Mouse (Mus musculus): ENCODE measurements around the gene Umps. TPM values are rescaled to one million over a fixed set of nuclear protein-coding genes. Genes with fewer than 3 reads are reported as not detected.

Gene Umps
- polyA plus RNA-seq, 1 experiment from 2014 or later = 12.4 TPM

DNA sequence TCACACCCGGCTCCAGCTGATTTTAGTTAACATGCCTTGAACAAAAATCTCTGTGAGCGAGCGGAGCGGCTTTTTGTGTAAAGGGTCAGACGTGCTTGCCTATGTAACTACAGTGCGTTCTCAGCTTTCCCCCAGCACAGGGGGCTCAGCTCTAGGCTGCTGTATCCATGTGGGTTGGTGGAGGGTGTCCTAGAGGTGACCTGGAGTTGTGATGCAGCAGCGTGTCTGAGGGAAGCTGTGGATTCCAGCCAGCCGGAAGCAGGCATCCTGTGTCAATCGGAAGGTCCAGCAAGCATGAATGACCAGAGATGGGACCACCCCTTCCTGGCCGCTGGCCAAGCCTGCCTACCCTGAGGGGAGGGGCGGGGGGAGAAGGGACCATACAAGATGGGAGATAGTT is 24.5 kb downstream of the Umps start:
- ATAC-seq = no peak
- Histone ChIP-seq H3K9ac (ENCODE audit: low read depth, low read length) (no peak overlapping the region), H3K27me3 (replicated peaks; ENCODE audit: control insufficient read depth, insufficient read depth, low read length) (no peaks in the 10 kb centered on the region), H3K4me2 (replicated peaks; ENCODE audit: low read depth) (no peak overlapping the region), H3K4me1 (replicated peaks; ENCODE audit: control insufficient read depth, insufficient read depth, low read length) (no peaks in the 10 kb centered on the region; the same call in 1 of the 2 replicates), H3K36me3 (ENCODE audit: control insufficient read depth, insufficient read depth) (0 out of 2 replicates have a peak, but pooled peaks cover 6% of the 10 kb centered on the region), H3K27ac (ENCODE audit: low read depth, low read length) (no peak overlapping the region), H3K4me3 (ENCODE audit: low read depth, low read length) (no peak overlapping the region), H3K9me3 (ENCODE audit: control insufficient read depth) (no peaks in the 10 kb centered on the region)
- no peak for TF ChIP-seq CTCF (IDR thresholded peaks at IDR 0.05; ENCODE audit: low read depth)
- WGBS = 70% methylated on average over 11 of the region's 11 CpGs

DNA sequence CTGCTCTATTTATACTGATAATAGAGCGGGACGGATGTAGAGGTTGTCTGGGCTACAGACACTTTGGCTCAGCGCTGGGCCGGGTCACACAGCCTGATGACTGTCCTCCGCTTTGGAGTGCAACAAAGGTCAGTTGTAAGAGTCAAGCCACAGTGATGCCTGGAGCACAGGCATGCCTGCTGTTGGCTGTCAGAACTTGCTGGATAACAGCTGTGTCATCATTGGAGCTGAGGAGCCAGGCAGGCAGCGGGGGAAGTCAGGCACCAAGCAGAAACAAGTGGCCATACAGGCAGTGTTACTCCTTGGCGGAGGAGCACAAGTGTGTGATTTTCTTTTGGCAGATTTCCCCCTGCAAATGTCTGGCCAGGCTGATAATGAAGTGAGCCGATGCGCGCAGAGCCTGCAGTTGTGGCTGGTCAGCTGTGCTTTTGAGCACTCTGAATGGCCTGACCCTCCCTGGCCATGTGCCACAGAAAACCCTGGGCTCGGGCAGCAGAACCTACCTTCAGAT is 25.5 kb downstream of the Umps start:
- H3K4me1 ChIP-seq (replicated peaks; ENCODE audit: control insufficient read depth, insufficient read depth, low read length) = no peaks in the 10 kb centered on the region; the same call in 1 of the 2 replicates
- no peak for ATAC-seq

DNA sequence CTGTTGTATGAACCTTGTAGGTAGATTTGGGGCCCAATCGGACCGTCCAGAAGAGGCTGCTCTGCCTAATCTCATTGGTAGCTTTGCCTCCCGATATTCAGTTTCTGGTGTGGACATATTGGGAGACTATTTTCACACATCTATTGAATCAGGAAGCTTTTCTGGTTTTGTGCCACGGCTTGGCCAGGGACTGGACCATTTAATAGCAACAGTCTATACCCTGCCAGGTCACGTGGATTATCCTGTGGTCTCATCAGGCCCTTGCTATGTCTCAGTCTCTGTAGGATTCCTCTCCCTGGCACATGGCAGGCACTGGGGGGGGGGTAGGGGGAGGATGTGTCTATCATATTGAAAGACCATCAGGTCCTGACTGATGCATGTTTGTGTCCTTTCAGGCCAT is 26.7 kb downstream of the Umps start:
- no peaks in the 10 kb centered on the region for H3K9me3 ChIP-seq (ENCODE audit: control insufficient read depth)
- H3K9ac ChIP-seq (ENCODE audit: low read depth, low read length) = no peak overlapping the region
- H3K4me3 ChIP-seq (ENCODE audit: low read depth, low read length) = no peak overlapping the region
- H3K36me3 ChIP-seq (ENCODE audit: control insufficient read depth, insufficient read depth) = no peaks in the 10 kb centered on the region
- 80% methylated on average over 5 of the region's 5 CpGs for WGBS
- TF ChIP-seq CTCF (IDR thresholded peaks at IDR 0.05; ENCODE audit: low read depth) = no peak
- H3K27ac ChIP-seq (ENCODE audit: low read depth, low read length) = no peak overlapping the region
- no peak for ATAC-seq
- H3K4me2 ChIP-seq (replicated peaks; ENCODE audit: low read depth) = no peak overlapping the region
- no peaks in the 10 kb centered on the region; the same call in 1 of the 2 replicates for H3K4me1 ChIP-seq (replicated peaks; ENCODE audit: control insufficient read depth, insufficient read depth, low read length)
- no peaks in the 10 kb centered on the region for H3K27me3 ChIP-seq (replicated peaks; ENCODE audit: control insufficient read depth, insufficient read depth, low read length)

More for the DNA sequence above, 25.5 kb downstream of the Umps start:
- WGBS = 53% methylated on average over 11 of the region's 11 CpGs
- Histone ChIP-seq H3K27ac (ENCODE audit: low read depth, low read length) (no peak overlapping the region), H3K36me3 (ENCODE audit: control insufficient read depth, insufficient read depth) (0 out of 2 replicates have a peak, but pooled peaks cover 5% of the 10 kb centered on the region), H3K27me3 (replicated peaks; ENCODE audit: control insufficient read depth, insufficient read depth, low read length) (no peaks in the 10 kb centered on the region), H3K9ac (ENCODE audit: low read depth, low read length) (no peak overlapping the region), H3K9me3 (ENCODE audit: control insufficient read depth) (no peaks in the 10 kb centered on the region), H3K4me2 (replicated peaks; ENCODE audit: low read depth) (no peak overlapping the region), H3K4me3 (ENCODE audit: low read depth, low read length) (no peak overlapping the region)
- TF ChIP-seq CTCF (IDR thresholded peaks at IDR 0.05; ENCODE audit: low read depth) = no peak

DNA sequence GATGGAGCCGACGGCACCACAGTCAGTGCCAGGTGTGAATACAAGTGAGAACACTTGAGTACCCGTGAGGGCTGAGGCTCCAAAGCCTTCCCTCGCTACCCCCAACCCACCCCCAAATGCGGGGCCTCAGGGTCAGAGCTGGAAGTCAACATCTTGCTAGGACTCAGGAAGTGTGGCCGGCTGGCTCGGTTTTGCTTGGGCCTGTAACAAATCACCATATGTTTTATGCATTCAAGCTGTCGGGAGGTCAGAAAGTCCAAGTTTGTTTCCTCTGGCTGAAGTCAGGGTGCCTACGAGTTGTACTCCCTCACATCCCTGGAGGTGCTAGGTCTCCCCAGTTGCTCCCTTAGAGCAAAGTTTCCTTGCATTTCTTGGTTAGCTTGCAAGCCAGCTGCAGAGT is 27.2 kb downstream of the Umps start:
- Histone ChIP-seq H3K27me3 (replicated peaks; ENCODE audit: control insufficient read depth, insufficient read depth, low read length) (no peaks in the 10 kb centered on the region), H3K4me3 (ENCODE audit: low read depth, low read length) (no peak overlapping the region), H3K4me1 (replicated peaks; ENCODE audit: control insufficient read depth, insufficient read depth, low read length) (no peaks in the 10 kb centered on the region; the same call in none of the 2 replicates), H3K27ac (ENCODE audit: low read depth, low read length) (no peak overlapping the region), H3K36me3 (ENCODE audit: control insufficient read depth, insufficient read depth) (no peaks in the 10 kb centered on the region), H3K4me2 (replicated peaks; ENCODE audit: low read depth) (no peak overlapping the region), H3K9ac (ENCODE audit: low read depth, low read length) (no peak overlapping the region), H3K9me3 (ENCODE audit: control insufficient read depth) (no peaks in the 10 kb centered on the region)
- ATAC-seq = no peak
- no peak for TF ChIP-seq CTCF (IDR thresholded peaks at IDR 0.05; ENCODE audit: low read depth)
- WGBS = 61% methylated on average over 9 of the region's 9 CpGs

DNA sequence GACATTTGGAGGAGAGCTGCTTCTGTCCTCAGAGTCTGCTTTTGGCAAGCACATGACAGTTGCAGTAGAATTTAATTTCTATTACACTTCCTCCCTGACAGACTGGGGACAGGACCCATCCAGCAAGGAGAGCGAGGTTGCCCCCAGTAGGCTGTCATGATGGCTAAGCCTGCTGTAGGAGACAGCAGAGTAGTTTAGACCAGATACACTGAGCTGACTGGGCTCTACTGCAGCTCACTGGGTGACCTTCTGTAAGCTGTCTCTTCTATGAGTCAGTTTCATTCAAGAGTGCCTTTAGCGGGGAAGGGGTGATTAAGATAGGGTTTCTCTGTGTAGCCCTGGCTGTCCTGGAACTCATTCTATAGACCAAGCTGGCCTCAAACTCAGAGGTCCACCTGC is 27.7 kb downstream of the Umps start:
- ATAC-seq = no peak
- no peaks in the 10 kb centered on the region; the same call in none of the 2 replicates for H3K4me1 ChIP-seq (replicated peaks; ENCODE audit: control insufficient read depth, insufficient read depth, low read length)
- 81% methylated on average over 2 of the region's 2 CpGs for WGBS

DNA sequence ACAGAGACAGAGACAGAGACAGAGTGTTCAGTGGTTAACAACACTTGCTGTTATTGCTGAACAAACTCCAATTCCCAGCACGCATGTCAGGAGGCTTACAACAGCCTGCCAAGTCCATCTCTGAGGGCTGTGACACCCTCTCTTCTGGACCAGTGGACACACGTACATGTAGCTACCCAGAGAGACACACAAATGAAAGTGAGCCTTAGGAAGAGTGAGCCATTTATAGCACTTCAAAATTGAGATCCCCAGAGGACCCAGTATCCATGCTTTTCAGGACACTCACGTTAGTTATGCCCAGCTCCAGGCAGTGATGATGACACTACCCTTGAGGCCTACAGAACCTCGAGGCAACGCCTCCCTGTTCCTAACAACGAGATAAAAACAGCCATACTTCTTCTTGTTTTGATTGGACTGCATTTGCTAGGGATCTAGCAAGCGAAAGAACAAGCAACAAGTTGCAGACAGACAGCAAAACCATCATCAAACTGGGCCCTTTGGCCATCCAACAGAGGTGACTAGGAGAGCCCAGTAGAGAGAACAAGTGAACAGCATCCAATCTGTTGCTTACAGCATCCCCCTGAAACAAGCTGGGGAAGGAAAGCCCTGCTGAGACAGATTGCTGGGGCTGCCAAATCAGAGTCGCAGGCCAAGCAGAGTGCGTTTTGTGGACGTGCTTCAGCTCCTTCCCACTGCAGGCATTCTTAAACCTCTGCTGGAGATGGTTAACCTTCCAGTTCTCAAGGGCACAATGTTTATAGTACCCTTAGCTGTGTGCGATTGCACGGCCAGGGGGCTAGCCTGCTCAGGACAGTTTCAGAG is 28.3 kb downstream of the Umps start:
- no peaks in the 10 kb centered on the region for H3K27me3 ChIP-seq (replicated peaks; ENCODE audit: control insufficient read depth, insufficient read depth, low read length)
- H3K9me3 ChIP-seq (ENCODE audit: control insufficient read depth) = no peaks in the 10 kb centered on the region
- ATAC-seq = no peak
- no peak for TF ChIP-seq CTCF (IDR thresholded peaks at IDR 0.05; ENCODE audit: low read depth)
- no peak overlapping the region for H3K4me2 ChIP-seq (replicated peaks; ENCODE audit: low read depth)
- H3K36me3 ChIP-seq (ENCODE audit: control insufficient read depth, insufficient read depth) = no peaks in the 10 kb centered on the region
- no peak overlapping the region for H3K4me3 ChIP-seq (ENCODE audit: low read depth, low read length)
- WGBS = 65% methylated on average over 12 of the region's 12 CpGs
- H3K4me1 ChIP-seq (replicated peaks; ENCODE audit: control insufficient read depth, insufficient read depth, low read length) = no peaks in the 10 kb centered on the region; the same call in none of the 2 replicates
- no peak overlapping the region for H3K27ac ChIP-seq (ENCODE audit: low read depth, low read length)
- no peak overlapping the region for H3K9ac ChIP-seq (ENCODE audit: low read depth, low read length)

More for the DNA sequence above, 27.7 kb downstream of the Umps start:
- no peak for TF ChIP-seq CTCF (IDR thresholded peaks at IDR 0.05; ENCODE audit: low read depth)
- Histone ChIP-seq H3K9ac (ENCODE audit: low read depth, low read length) (no peak overlapping the region), H3K27ac (ENCODE audit: low read depth, low read length) (no peak overlapping the region), H3K9me3 (ENCODE audit: control insufficient read depth) (no peaks in the 10 kb centered on the region), H3K4me3 (ENCODE audit: low read depth, low read length) (no peak overlapping the region), H3K27me3 (replicated peaks; ENCODE audit: control insufficient read depth, insufficient read depth, low read length) (no peaks in the 10 kb centered on the region), H3K4me2 (replicated peaks; ENCODE audit: low read depth) (no peak overlapping the region), H3K36me3 (ENCODE audit: control insufficient read depth, insufficient read depth) (no peaks in the 10 kb centered on the region)
